Mouse (Mus musculus): ENCODE measurements around the gene Crat. TPM values are rescaled to one million over a fixed set of nuclear protein-coding genes. Genes with fewer than 3 reads are reported as not detected.
"Not testable (repeated sequence)": the region's sequence is repeated elsewhere in the genome, so short reads cannot be mapped to it uniquely, and the experiment has no call there.

Gene Crat
- polyA plus RNA-seq, 1 experiment from 2014 or later, result 25.8 TPM

- Histone ChIP-seq H3K27ac (ENCODE audit: low read depth, low read length) (no peak overlapping the region), H3K36me3 (ENCODE audit: control insufficient read depth, insufficient read depth, low read length) (peaks cover 13% of the 10 kb centered on the region)
- 0 out of 2 replicates have a peak, but pooled peaks have one; percentile 4 for ATAC-seq (replicated peaks; ENCODE audit: low FRiP score)
Observed at GRCm38 (mm10) chr2:30436156-30436545, 20.5 kb upstream of the Crat start.

DNA sequence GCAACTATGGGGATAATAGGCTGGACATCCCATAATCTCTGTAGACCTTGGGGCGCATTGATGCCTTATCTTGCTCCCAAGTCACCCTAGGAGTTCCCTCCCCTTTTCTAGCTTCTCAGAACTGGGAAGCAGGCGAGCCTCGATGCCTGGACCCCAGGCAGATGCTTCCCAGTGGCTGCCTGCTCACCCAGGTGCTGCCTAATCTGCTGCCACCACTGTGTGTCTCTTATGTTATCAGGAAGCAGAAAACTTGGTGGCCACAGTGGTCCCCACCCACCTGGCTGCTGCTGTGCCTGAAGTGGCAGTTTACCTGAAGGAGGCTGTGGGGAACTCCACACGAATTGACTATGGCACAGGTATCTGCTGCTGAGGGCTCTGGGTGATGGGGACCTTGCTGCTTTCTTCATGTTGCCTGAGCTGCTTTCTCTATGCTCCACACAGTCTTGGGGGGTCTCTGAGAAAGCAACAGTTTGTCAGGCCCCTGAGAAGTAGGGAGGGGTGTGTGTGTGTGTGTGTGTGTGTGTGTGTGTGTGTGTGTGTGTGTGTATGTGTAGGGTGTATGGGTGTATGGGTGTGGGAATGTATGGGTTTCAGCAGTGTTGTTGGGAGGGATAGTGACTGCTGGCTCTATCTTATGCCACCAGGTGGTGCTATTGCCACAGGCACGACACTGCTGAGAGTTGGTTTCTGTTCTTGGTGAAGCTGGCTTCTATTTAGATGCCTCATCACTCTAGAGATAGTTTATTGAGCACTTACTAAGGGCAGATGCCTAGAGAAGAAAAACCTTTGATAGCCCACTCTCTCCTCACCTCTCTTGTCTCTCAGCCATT lies 19.9 kb upstream of the Crat start:
- H3K4me1 ChIP-seq (replicated peaks; ENCODE audit: control insufficient read depth, insufficient read depth, low read length), result peaks cover 2% of the 10 kb centered on the region; the same call in 1 of the 2 replicates
- peak; percentile 72; the same call in 1 of the 2 replicates for ATAC-seq (replicated peaks; ENCODE audit: low FRiP score)
- H3K4me2 ChIP-seq (ENCODE audit: low read depth, low read length, severe bottlenecking), result no peak overlapping the region
- WGBS, result 61% methylated on average over 5 of the region's 5 CpGs
- H3K4me3 ChIP-seq (ENCODE audit: low read depth, low read length), result no peak overlapping the region
- no peaks in the 10 kb centered on the region for H3K27me3 ChIP-seq (ENCODE audit: control insufficient read depth, insufficient read depth, low read length)
- H3K9ac ChIP-seq (ENCODE audit: low read length), result no peak overlapping the region
- peaks cover 13% of the 10 kb centered on the region for H3K36me3 ChIP-seq (ENCODE audit: control insufficient read depth, insufficient read depth, low read length)
- no peak overlapping the region for H3K27ac ChIP-seq (ENCODE audit: low read depth, low read length)
- peak; percentile 80 for DNase-seq (ENCODE audit: low spot score)
- H3K9me3 ChIP-seq (ENCODE audit: control insufficient read depth, low read length), result no peaks in the 10 kb centered on the region

More at GRCm38 (mm10) chr2:30436156-30436545, 20.5 kb upstream of the Crat start:
- H3K27me3 ChIP-seq (ENCODE audit: control insufficient read depth, insufficient read depth, low read length), result no peaks in the 10 kb centered on the region
- no peaks in the 10 kb centered on the region for H3K9me3 ChIP-seq (ENCODE audit: control insufficient read depth, low read length)
- no peak overlapping the region for H3K4me2 ChIP-seq (ENCODE audit: low read depth, low read length, severe bottlenecking)
- peaks cover 8% of the 10 kb centered on the region for H3K4me1 ChIP-seq (replicated peaks; ENCODE audit: control insufficient read depth, insufficient read depth, low read length)
- H3K4me3 ChIP-seq (ENCODE audit: low read depth, low read length), result no peak overlapping the region
- no peak for DNase-seq (ENCODE audit: low spot score)
- H3K9ac ChIP-seq (ENCODE audit: low read length), result no peak overlapping the region
- 76% methylated on average over 5 of the region's 5 CpGs for WGBS

DNA sequence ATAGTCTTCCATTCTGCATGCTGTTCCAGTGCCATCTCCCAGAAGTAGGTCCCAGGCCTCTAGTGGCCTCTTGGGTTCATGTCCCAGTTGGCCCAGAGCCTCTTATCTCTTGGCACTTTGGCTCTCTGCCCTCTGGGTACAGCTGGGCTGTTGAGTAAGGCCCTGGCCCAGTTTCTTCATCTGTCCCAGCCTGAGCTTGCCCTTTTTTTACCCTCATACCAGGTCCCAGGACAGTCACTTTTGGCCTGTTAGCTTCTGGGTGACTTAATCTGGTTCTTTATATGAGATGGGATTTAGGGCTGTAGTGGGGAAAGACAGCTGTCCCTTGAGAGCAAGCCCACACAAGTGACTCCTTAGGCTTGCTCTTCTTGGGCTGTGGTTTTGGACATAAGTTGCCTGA lies 13.5 kb upstream of the Crat start:
- Histone ChIP-seq H3K27ac (ENCODE audit: low read depth, low read length) (no peak overlapping the region), H3K9ac (ENCODE audit: low read length) (no peak overlapping the region), H3K4me2 (ENCODE audit: low read depth, low read length, severe bottlenecking) (no peak overlapping the region), H3K27me3 (ENCODE audit: control insufficient read depth, insufficient read depth, low read length) (no peaks in the 10 kb centered on the region), H3K4me3 (ENCODE audit: low read depth, low read length) (no peak overlapping the region), H3K9me3 (ENCODE audit: control insufficient read depth, low read length) (no peaks in the 10 kb centered on the region), H3K36me3 (ENCODE audit: control insufficient read depth, insufficient read depth, low read length) (peaks cover 8% of the 10 kb centered on the region; the same call in 1 of the 2 replicates), H3K4me1 (replicated peaks; ENCODE audit: control insufficient read depth, insufficient read depth, low read length) (no peaks in the 10 kb centered on the region)
- ATAC-seq (replicated peaks; ENCODE audit: low FRiP score), result no peak
- DNase-seq (ENCODE audit: low spot score), result no peak

DNA sequence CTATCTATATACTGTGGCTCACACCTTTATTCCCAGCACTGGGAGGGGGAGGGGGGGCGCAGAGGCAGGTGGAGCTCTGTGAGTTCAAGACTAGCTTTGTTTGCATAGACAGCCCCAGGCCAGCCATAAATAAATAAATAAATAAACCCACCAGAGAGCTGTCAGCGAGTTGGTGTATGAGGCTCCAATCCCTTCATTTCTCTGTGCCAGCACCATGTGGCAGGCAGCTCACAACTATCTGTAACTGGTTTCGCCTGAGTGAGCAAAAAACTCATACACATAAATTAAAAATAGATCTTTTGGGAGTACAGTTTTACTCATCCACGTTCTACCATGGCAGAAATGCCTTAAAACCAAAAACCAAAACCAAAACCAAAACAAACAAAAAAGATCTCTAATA lies 5.8 kb upstream of the Crat start:
- 89% methylated on average over 4 of the region's 4 CpGs for WGBS
- Histone ChIP-seq H3K4me1 (replicated peaks; ENCODE audit: control insufficient read depth, insufficient read depth, low read length) (peaks cover 16% of the 10 kb centered on the region), H3K4me3 (ENCODE audit: low read depth, low read length) (no peak overlapping the region), H3K27ac (ENCODE audit: low read depth, low read length) (no peak overlapping the region), H3K9me3 (ENCODE audit: control insufficient read depth, low read length) (no peaks in the 10 kb centered on the region), H3K9ac (ENCODE audit: low read length) (no peak overlapping the region), H3K4me2 (ENCODE audit: low read depth, low read length, severe bottlenecking) (no peak overlapping the region), H3K36me3 (ENCODE audit: control insufficient read depth, insufficient read depth, low read length) (no peaks in the 10 kb centered on the region; the same call in 1 of the 2 replicates), H3K27me3 (ENCODE audit: control insufficient read depth, insufficient read depth, low read length) (no peaks in the 10 kb centered on the region)
- no peak for ATAC-seq (replicated peaks; ENCODE audit: low FRiP score)
- DNase-seq (ENCODE audit: low spot score), result no peak

DNA sequence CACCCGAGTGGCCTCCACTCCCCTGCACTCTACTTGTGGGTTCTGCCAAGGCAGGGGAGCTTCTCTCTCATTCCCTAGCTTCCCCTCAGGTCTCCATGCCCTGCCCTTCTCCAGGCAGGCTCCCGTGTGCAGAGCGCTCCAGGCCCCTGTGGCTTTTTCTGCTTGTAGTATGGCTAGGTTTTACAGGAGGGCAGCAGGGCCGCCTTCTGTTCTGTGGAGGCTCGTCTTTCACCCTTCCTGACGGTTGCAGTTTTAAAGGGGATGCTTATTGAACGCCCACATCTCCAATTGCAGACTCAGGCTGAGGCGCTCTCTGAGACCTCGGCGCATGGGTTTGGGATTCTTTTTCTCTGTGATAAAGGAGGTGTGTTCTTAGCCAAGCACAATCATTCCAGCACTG lies 3.5 kb upstream of the Crat start:
- DNase-seq (ENCODE audit: low spot score) (no peak), ATAC-seq (replicated peaks; ENCODE audit: low FRiP score) (no peak)
- Histone ChIP-seq H3K4me1 (replicated peaks; ENCODE audit: control insufficient read depth, insufficient read depth, low read length) (peaks cover 16% of the 10 kb centered on the region), H3K4me2 (ENCODE audit: low read depth, low read length, severe bottlenecking) (no peak overlapping the region), H3K27ac (ENCODE audit: low read depth, low read length) (no peak overlapping the region), H3K36me3 (ENCODE audit: control insufficient read depth, insufficient read depth, low read length) (no peaks in the 10 kb centered on the region; the same call in 1 of the 2 replicates), H3K9me3 (ENCODE audit: control insufficient read depth, low read length) (no peaks in the 10 kb centered on the region), H3K9ac (ENCODE audit: low read length) (peak overlapping the region; percentile 37), H3K4me3 (ENCODE audit: low read depth, low read length) (no peak overlapping the region), H3K27me3 (ENCODE audit: control insufficient read depth, insufficient read depth, low read length) (no peaks in the 10 kb centered on the region)
- 33% methylated on average over 10 of the region's 10 CpGs for WGBS

DNA sequence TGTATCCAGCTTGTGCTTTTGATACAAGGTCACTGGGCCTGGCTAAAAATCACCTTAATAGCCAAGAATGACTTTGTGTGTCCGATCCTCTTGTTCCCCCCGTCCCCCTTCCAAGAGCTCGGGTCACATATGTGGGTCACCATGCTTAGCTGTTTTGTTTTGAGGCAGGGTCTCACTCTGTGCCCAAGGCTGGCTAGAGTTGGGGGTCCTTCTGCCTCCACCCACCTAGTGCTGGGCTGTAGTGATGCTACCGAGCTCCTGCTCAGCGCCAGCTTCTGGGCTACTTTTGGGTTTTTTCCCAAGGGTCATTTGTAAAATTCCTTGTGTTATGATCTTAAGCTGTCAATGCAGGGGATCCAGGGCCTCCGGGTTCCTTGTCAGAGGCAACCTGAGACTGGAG lies 2.6 kb upstream of the Crat start:
- Histone ChIP-seq H3K9me3 (ENCODE audit: control insufficient read depth, low read length) (no peaks in the 10 kb centered on the region), H3K9ac (ENCODE audit: low read length) (peak overlapping the region; percentile 16; the same call in 1 of the 2 replicates), H3K4me1 (replicated peaks; ENCODE audit: control insufficient read depth, insufficient read depth, low read length) (peaks cover 16% of the 10 kb centered on the region), H3K36me3 (ENCODE audit: control insufficient read depth, insufficient read depth, low read length) (no peaks in the 10 kb centered on the region; the same call in 1 of the 2 replicates), H3K4me3 (ENCODE audit: low read depth, low read length) (no peak overlapping the region), H3K27ac (ENCODE audit: low read depth, low read length) (peak overlapping the region; percentile 25; the same call in 1 of the 2 replicates), H3K4me2 (ENCODE audit: low read depth, low read length, severe bottlenecking) (no peak overlapping the region), H3K27me3 (ENCODE audit: control insufficient read depth, insufficient read depth, low read length) (no peaks in the 10 kb centered on the region)
- DNase-seq (ENCODE audit: low spot score), result no peak
- WGBS, result 78% methylated on average over 6 of the region's 6 CpGs
- no peak for ATAC-seq (replicated peaks; ENCODE audit: low FRiP score)

GRCm38 (mm10) chr2:30417595-30418165 lies 2.1 kb upstream of the Crat start:
- Histone ChIP-seq H3K9ac (ENCODE audit: low read length) (no peak overlapping the region), H3K4me2 (ENCODE audit: low read depth, low read length, severe bottlenecking) (no peak overlapping the region), H3K36me3 (ENCODE audit: control insufficient read depth, insufficient read depth, low read length) (no peaks in the 10 kb centered on the region; the same call in 1 of the 2 replicates), H3K27me3 (ENCODE audit: control insufficient read depth, insufficient read depth, low read length) (no peaks in the 10 kb centered on the region), H3K27ac (ENCODE audit: low read depth, low read length) (no peak overlapping the region), H3K4me3 (ENCODE audit: low read depth, low read length) (no peak overlapping the region), H3K9me3 (ENCODE audit: control insufficient read depth, low read length) (no peaks in the 10 kb centered on the region), H3K4me1 (replicated peaks; ENCODE audit: control insufficient read depth, insufficient read depth, low read length) (peaks cover 16% of the 10 kb centered on the region)
- 80% methylated on average over 5 of the region's 5 CpGs for WGBS
- no peak for DNase-seq (ENCODE audit: low spot score)
- ATAC-seq (replicated peaks; ENCODE audit: low FRiP score), result no peak

DNA sequence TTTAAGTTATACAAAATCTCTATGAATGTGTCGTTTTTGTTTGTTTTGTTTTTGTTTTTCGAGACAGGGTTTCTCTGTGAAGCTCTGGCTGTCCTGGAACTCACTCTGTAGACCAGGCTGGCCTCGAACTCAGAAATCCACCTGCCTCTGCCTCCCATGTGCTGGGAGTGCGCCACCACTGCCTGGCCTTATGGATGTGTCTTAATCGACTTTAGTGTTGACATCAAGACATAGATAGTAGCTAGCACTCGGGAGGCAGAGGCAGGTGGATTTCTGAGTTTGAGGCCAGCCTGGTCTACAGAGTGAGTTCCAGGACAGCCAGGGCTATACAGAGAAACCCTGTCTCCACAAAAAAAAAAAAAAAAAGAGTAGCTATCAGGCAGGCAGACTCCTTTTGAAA lies 1.5 kb upstream of the Crat start:
- Histone ChIP-seq H3K4me1 (replicated peaks; ENCODE audit: control insufficient read depth, insufficient read depth, low read length) (peaks cover 16% of the 10 kb centered on the region), H3K4me2 (ENCODE audit: low read depth, low read length, severe bottlenecking) (peak overlapping the region; percentile 94; the same call in 1 of the 2 replicates), H3K4me3 (ENCODE audit: low read depth, low read length) (peak overlapping the region; percentile 88; the same call in 1 of the 2 replicates)
- 79% methylated on average over 6 of the region's 6 CpGs for WGBS
- H3K27me3 ChIP-seq (ENCODE audit: control insufficient read depth, insufficient read depth, low read length); H3K9me3 ChIP-seq (ENCODE audit: control insufficient read depth, low read length); H3K36me3 ChIP-seq (ENCODE audit: control insufficient read depth, insufficient read depth, low read length); DNase-seq (ENCODE audit: low spot score); H3K27ac ChIP-seq (ENCODE audit: low read depth, low read length); H3K9ac ChIP-seq (ENCODE audit: low read length); ATAC-seq (replicated peaks; ENCODE audit: low FRiP score): not testable (repeated sequence)
